Mouse (Mus musculus): ENCODE results near the gene C77080. TPM values are rescaled to one million over a fixed set of nuclear protein-coding genes. Genes with fewer than 3 reads are reported as not detected.
A peak's percentile ranks its signal among the peaks of the same experiment; 100 is the strongest.
"Not testable (repeated sequence)": the region's sequence is repeated elsewhere in the genome, so short reads cannot be mapped to it uniquely, and the experiment has no call there.

Gene C77080
- polyA plus RNA-seq, 1 experiment from 2014 or later, result 7.0 TPM

DNA sequence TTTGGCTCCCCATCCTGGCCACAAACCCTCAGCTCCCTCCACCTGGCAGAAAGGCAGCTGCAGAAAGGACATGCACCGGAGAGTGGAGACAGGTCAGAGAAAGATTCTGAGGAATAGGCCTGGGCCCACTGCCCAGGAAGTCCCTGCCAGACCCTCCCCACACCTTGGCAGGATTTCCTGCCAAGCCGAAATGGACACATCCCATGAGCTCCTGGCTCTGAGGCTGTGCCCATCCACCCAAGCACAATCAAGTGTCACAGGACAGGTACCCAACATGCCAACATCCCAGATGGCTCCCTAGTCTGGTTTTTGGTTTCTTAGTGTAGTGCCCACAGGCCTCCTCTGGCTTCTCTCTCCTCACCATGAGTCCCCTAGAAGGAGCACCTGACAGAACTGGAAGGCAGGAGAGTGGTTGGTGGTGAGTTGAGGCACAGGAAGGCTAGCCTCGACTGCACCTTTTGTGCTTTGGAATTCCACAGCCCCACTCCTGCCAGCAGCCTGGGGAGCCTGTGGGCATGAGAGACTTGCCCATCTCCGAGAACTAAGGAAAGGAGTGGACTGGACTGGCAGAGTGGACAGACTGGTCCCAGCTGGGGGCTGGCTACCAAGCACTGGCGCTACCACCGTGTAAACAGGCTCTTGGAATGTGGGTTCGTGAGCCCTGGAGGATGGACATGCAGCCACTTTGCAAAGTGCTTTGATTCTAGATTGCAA is 40.7 kb downstream of the C77080 start:
- WGBS, result 82% methylated on average over 7 of the region's 7 CpGs
- peaks cover 87% of the 10 kb centered on the region for H3K36me3 ChIP-seq (ENCODE audit: control insufficient read depth, insufficient read depth, low read length)
- no peak overlapping the region for H3K9ac ChIP-seq (replicated peaks; ENCODE audit: low read length)
- no peak for ATAC-seq (ENCODE audit: low FRiP score, low TSS enrichment)
- H3K27ac ChIP-seq (replicated peaks; ENCODE audit: low read depth, low read length), result no peak overlapping the region
- DNase-seq, result no peak
- peaks cover 10% of the 10 kb centered on the region for H3K4me1 ChIP-seq (ENCODE audit: control insufficient read depth, insufficient read depth, low read length)
- H3K4me2 ChIP-seq (ENCODE audit: low read length), result no peak overlapping the region
- H3K27me3 ChIP-seq (ENCODE audit: control insufficient read depth, insufficient read depth, low read length), result no peaks in the 10 kb centered on the region; the same call in 1 of the 2 replicates
- no peaks in the 10 kb centered on the region for H3K9me3 ChIP-seq (ENCODE audit: control insufficient read depth, low read length)
- H3K4me3 ChIP-seq (replicated peaks; ENCODE audit: low read depth, low read length), result no peak overlapping the region

DNA sequence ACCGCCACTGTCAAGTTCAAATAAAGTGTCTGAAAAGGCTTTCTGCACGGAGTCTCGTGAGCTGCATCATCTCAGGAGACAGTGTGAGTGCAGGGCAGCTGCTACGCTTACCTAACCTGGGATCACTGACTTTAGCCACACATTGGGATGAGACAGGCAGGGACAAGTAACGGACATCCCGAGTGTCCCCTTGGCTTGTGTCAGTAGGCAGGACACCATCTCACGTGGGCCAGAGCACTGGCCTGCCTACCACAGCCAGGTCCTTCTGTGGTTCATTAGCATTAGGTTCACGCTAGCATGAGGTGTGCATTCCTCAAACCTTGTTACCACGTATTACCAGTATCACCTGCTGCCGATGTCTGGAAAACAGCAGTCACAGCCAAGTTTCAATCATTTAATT is 42.0 kb downstream of the C77080 start:
- Histone ChIP-seq H3K4me1 (ENCODE audit: control insufficient read depth, insufficient read depth, low read length) (peaks cover 8% of the 10 kb centered on the region), H3K9ac (replicated peaks; ENCODE audit: low read length) (no peak overlapping the region), H3K4me2 (ENCODE audit: low read length) (no peak overlapping the region), H3K27me3 (ENCODE audit: control insufficient read depth, insufficient read depth, low read length) (no peaks in the 10 kb centered on the region; the same call in 1 of the 2 replicates), H3K4me3 (replicated peaks; ENCODE audit: low read depth, low read length) (no peak overlapping the region), H3K36me3 (ENCODE audit: control insufficient read depth, insufficient read depth, low read length) (peaks cover 97% of the 10 kb centered on the region), H3K9me3 (ENCODE audit: control insufficient read depth, low read length) (no peaks in the 10 kb centered on the region), H3K27ac (replicated peaks; ENCODE audit: low read depth, low read length) (no peak overlapping the region)
- WGBS, result 87% methylated on average over 10 of the region's 10 CpGs
- DNase-seq (no peak), ATAC-seq (ENCODE audit: low FRiP score, low TSS enrichment) (no peak)

DNA sequence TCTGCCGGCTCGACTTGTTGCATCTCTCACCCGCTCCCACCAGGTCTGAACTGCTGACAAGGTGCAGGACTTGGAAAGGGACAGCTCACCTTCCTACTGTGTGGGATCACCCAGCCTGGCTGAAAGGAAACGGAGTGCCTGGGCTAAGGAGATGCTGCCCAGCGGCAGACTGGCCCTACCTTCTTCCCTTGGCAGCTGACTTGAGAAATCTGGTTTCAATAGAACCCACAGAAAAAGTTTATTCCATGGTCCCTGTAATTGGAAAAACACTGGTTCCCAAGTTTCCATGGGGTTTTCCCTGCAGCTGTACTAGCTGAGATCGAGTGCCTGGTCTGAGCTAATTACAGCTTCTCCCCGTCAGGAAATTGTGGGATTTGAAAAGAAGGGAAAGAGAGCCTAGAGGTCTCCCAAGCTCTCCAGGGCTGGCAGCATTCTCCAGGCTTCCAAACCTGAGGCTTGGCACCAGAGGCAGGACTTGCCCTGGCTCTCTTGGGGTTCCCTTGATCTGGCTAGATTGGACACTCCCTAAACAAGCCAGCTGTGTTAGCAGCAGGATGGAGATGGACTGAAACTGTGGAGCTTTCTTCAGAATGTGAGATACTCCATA is 42.5 kb downstream of the C77080 start:
- H3K27ac ChIP-seq (replicated peaks; ENCODE audit: low read depth, low read length), result no peak overlapping the region
- H3K4me3 ChIP-seq (replicated peaks; ENCODE audit: low read depth, low read length), result no peak overlapping the region
- H3K36me3 ChIP-seq (ENCODE audit: control insufficient read depth, insufficient read depth, low read length), result peaks cover 97% of the 10 kb centered on the region
- no peaks in the 10 kb centered on the region for H3K9me3 ChIP-seq (ENCODE audit: control insufficient read depth, low read length)
- no peak overlapping the region for H3K9ac ChIP-seq (replicated peaks; ENCODE audit: low read length)
- 85% methylated on average over 7 of the region's 7 CpGs for WGBS
- H3K27me3 ChIP-seq (ENCODE audit: control insufficient read depth, insufficient read depth, low read length), result no peaks in the 10 kb centered on the region
- peaks cover 3% of the 10 kb centered on the region for H3K4me1 ChIP-seq (ENCODE audit: control insufficient read depth, insufficient read depth, low read length)
- ATAC-seq (ENCODE audit: low FRiP score, low TSS enrichment) (no peak), DNase-seq (no peak)
- no peak overlapping the region for H3K4me2 ChIP-seq (ENCODE audit: low read length)

DNA sequence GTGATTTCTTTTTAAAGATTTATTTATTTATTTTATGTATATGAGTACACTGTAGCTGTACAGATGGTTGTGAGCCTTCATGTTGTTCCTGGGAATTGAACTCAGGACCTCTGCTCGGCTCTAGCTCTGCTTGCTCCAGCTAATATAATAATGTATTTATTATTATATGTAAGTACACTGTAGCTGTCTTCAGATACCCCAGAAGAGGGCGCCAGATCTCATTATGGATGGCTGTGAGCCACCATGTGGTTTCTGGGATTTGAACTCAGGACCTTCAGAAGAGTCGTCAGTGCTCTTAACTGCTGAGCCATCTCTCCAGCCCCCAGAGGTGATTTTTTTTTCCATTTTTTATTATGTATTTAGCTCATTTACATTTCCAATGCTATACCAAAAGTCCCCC is 48.7 kb downstream of the C77080 start:
- H3K4me3 ChIP-seq (replicated peaks; ENCODE audit: low read depth, low read length); ATAC-seq (ENCODE audit: low FRiP score, low TSS enrichment); H3K27ac ChIP-seq (replicated peaks; ENCODE audit: low read depth, low read length); H3K4me2 ChIP-seq (ENCODE audit: low read length); H3K4me1 ChIP-seq (ENCODE audit: control insufficient read depth, insufficient read depth, low read length); H3K9ac ChIP-seq (replicated peaks; ENCODE audit: low read length); H3K27me3 ChIP-seq (ENCODE audit: control insufficient read depth, insufficient read depth, low read length); H3K9me3 ChIP-seq (ENCODE audit: control insufficient read depth, low read length): not testable (repeated sequence)
- WGBS, result 81% methylated on average over 3 of the region's 3 CpGs
- DNase-seq, result peak; percentile 53
- peaks cover 89% of the 10 kb centered on the region for H3K36me3 ChIP-seq (ENCODE audit: control insufficient read depth, insufficient read depth, low read length)

DNA sequence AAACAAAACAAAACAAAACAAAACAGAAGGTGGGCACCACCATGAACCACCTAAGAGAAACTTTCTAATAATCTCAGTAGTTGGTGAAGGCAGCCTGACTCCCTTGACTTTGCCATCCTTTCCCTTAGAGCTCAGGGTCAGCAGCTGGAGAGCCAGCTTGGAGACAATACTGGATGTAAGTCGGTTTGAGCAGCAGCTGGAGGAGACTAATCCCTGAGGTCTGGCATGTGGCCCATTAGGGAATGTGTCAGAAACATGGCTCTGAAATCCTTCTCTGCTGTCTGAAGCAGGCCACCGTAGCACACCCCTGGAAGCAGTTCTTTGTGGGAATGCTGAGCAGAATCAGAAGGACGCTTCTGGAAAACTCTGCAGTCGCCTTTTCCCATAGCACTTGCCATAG is 49.7 kb downstream of the C77080 start:
- 82% methylated on average over 4 of the region's 4 CpGs for WGBS
- Histone ChIP-seq H3K9ac (replicated peaks; ENCODE audit: low read length) (no peak overlapping the region), H3K4me2 (ENCODE audit: low read length) (no peak overlapping the region), H3K4me1 (ENCODE audit: control insufficient read depth, insufficient read depth, low read length) (no peaks in the 10 kb centered on the region), H3K27ac (replicated peaks; ENCODE audit: low read depth, low read length) (no peak overlapping the region), H3K27me3 (ENCODE audit: control insufficient read depth, insufficient read depth, low read length) (no peaks in the 10 kb centered on the region), H3K36me3 (ENCODE audit: control insufficient read depth, insufficient read depth, low read length) (peaks cover 89% of the 10 kb centered on the region), H3K4me3 (replicated peaks; ENCODE audit: low read depth, low read length) (no peak overlapping the region), H3K9me3 (ENCODE audit: control insufficient read depth, low read length) (no peaks in the 10 kb centered on the region)
- DNase-seq (no peak), ATAC-seq (ENCODE audit: low FRiP score, low TSS enrichment) (no peak)

DNA sequence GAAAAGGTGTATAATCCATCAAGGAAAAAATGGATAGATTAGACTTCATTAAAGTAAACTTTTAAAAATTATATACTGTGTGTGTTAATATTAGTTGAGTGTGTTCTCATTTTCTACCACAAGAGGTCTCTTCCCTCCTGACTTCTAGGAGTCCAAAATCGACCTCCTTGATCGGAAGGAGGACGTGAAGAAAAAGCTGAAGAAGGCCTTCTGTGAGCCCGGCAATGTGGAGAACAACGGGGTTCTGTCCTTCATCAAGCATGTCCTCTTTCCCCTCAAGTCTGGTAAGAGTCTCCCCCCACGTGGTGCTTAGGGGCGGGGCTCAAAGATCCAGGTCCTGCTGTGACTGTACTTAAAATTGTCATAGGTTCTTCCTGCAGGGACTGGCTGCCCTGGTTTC is 51.7 kb downstream of the C77080 start:
- 59% methylated on average over 7 of the region's 7 CpGs for WGBS
- Histone ChIP-seq H3K9me3 (ENCODE audit: control insufficient read depth, low read length) (no peaks in the 10 kb centered on the region), H3K4me3 (replicated peaks; ENCODE audit: low read depth, low read length) (no peak overlapping the region), H3K27ac (replicated peaks; ENCODE audit: low read depth, low read length) (no peak overlapping the region), H3K36me3 (ENCODE audit: control insufficient read depth, insufficient read depth, low read length) (peaks cover 88% of the 10 kb centered on the region), H3K4me1 (ENCODE audit: control insufficient read depth, insufficient read depth, low read length) (no peaks in the 10 kb centered on the region), H3K9ac (replicated peaks; ENCODE audit: low read length) (no peak overlapping the region), H3K4me2 (ENCODE audit: low read length) (no peak overlapping the region), H3K27me3 (ENCODE audit: control insufficient read depth, insufficient read depth, low read length) (no peaks in the 10 kb centered on the region)
- ATAC-seq (ENCODE audit: low FRiP score, low TSS enrichment) (no peak), DNase-seq (peak; percentile 76)

DNA sequence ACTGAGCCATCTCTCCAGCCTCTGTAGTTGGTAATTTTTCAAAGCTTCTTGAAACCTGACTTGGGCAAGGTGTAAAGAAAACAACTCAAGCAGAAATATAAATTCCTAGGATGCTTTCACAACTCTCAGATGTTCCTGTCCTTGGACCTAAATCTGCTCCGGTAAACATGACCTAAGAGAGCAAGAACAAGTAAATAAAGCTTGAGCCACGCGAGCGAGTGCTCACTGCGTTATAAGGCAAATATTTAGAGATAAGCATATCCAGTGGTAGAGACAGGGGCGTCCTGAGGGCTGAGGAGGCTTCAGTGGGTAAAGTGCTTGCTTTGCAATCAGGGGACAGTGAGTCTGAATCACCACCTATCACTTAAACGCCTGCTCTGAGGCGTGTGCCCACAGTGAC is 54.4 kb downstream of the C77080 start:
- Histone ChIP-seq H3K4me3 (replicated peaks; ENCODE audit: low read depth, low read length) (no peak overlapping the region), H3K36me3 (ENCODE audit: control insufficient read depth, insufficient read depth, low read length) (peaks cover 87% of the 10 kb centered on the region), H3K4me2 (ENCODE audit: low read length) (no peak overlapping the region), H3K27me3 (ENCODE audit: control insufficient read depth, insufficient read depth, low read length) (no peaks in the 10 kb centered on the region), H3K27ac (replicated peaks; ENCODE audit: low read depth, low read length) (no peak overlapping the region), H3K4me1 (ENCODE audit: control insufficient read depth, insufficient read depth, low read length) (no peaks in the 10 kb centered on the region), H3K9ac (replicated peaks; ENCODE audit: low read length) (no peak overlapping the region), H3K9me3 (ENCODE audit: control insufficient read depth, low read length) (no peaks in the 10 kb centered on the region)
- WGBS, result 96% methylated on average over 8 of the region's 8 CpGs
- no peak for ATAC-seq (ENCODE audit: low FRiP score, low TSS enrichment)
- DNase-seq, result no peak

DNA sequence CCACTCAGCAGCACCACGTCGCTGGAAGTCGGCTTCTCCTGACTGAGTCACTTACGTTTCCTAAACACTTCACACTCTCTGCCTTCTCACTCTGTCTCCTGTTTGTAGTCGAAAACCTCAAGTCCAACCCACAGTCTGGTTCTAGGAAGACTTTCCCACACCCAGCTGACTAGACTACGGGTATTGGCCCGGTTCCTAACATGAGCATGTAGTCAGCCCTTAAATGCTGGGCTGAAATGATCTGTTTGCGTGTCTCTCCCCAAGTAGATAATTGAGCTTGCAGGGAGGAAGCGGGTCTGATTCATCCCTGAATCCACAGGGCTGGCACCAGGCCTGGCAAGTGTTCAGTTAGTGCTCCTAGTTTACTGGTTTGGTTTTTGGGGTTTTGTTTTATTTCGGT is 56.5 kb downstream of the C77080 start:
- H3K4me2 ChIP-seq (ENCODE audit: low read length), result no peak overlapping the region
- H3K9me3 ChIP-seq (ENCODE audit: control insufficient read depth, low read length), result no peaks in the 10 kb centered on the region
- H3K9ac ChIP-seq (replicated peaks; ENCODE audit: low read length), result no peak overlapping the region
- no peak overlapping the region for H3K4me3 ChIP-seq (replicated peaks; ENCODE audit: low read depth, low read length)
- no peaks in the 10 kb centered on the region for H3K27me3 ChIP-seq (ENCODE audit: control insufficient read depth, insufficient read depth, low read length)
- no peak for DNase-seq
- ATAC-seq (ENCODE audit: low FRiP score, low TSS enrichment), result no peak
- H3K4me1 ChIP-seq (ENCODE audit: control insufficient read depth, insufficient read depth, low read length), result no peaks in the 10 kb centered on the region
- H3K36me3 ChIP-seq (ENCODE audit: control insufficient read depth, insufficient read depth, low read length), result peaks cover 89% of the 10 kb centered on the region
- WGBS, result 95% methylated on average over 10 of the region's 10 CpGs
- H3K27ac ChIP-seq (replicated peaks; ENCODE audit: low read depth, low read length), result no peak overlapping the region

DNA sequence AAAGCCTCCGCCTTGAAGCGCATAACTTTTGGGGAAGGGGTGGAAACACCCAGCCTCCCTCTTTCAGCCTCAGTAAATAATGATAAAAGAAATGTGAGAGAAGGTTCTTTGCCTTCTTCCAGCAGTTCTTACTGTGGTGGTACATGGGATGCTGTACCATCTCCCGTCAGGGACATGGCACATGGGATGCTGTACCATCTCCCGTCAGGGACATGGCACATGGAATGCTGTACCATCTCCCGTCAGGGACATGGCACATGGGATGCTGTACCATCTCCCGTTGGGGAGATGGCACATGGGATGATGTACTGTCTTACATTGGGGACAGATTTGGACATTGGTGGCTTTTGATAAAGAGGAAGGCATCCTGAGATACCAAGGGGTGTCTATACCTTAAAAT is 63.7 kb downstream of the C77080 start:
- Histone ChIP-seq H3K36me3 (ENCODE audit: control insufficient read depth, insufficient read depth, low read length) (peaks cover 73% of the 10 kb centered on the region), H3K27ac (replicated peaks; ENCODE audit: low read depth, low read length) (no peak overlapping the region), H3K9me3 (ENCODE audit: control insufficient read depth, low read length) (no peaks in the 10 kb centered on the region), H3K9ac (replicated peaks; ENCODE audit: low read length) (no peak overlapping the region), H3K4me1 (ENCODE audit: control insufficient read depth, insufficient read depth, low read length) (no peaks in the 10 kb centered on the region), H3K4me3 (replicated peaks; ENCODE audit: low read depth, low read length) (no peak overlapping the region), H3K27me3 (ENCODE audit: control insufficient read depth, insufficient read depth, low read length) (no peaks in the 10 kb centered on the region), H3K4me2 (ENCODE audit: low read length) (no peak overlapping the region)
- ATAC-seq (ENCODE audit: low FRiP score, low TSS enrichment) (no peak), DNase-seq (no peak)
- 96% methylated on average over 6 of the region's 6 CpGs for WGBS

All from midbrain, embryonic 14.5 days (tissue).